Mouse (Mus musculus) small intestine, adult 2 months (tissue): ENCODE results near the gene Slc4a3. TPM values are rescaled to one million over a fixed set of nuclear protein-coding genes. Genes with fewer than 3 reads are reported as not detected.
A peak's percentile ranks its signal among the peaks of the same experiment; 100 is the strongest.

Experiments used
- H3K27ac ChIP-seq: fragments of 200-500 bp; 2 replicates; pipeline ENCODE4 v1.5.1; 2012; ENCODE audit warnings: low read depth, low read length, control low read depth, inconsistent platforms; ENCODE audit not compliant: insufficient read depth
- H3K27me3 ChIP-seq: fragments of 200-500 bp; 2 replicates; pipeline ENCODE4 v1.6.1; 2012; ENCODE audit warnings: mild to moderate bottlenecking, moderate library complexity, low read length, inconsistent platforms; ENCODE audit not compliant: control insufficient read depth, insufficient read depth
- H3K36me3 ChIP-seq: fragments of 200-500 bp; 2 replicates; pipeline ENCODE4 v1.6.1; 2012; ENCODE audit warnings: mild to moderate bottlenecking, low read length, control low read depth, inconsistent platforms; ENCODE audit not compliant: control insufficient read depth, insufficient read depth
- H3K4me1 ChIP-seq: fragments of 200-500 bp; 2 replicates; pipeline ENCODE4 v1.6.1; 2012; ENCODE audit warnings: low read length, inconsistent platforms, mixed read lengths; ENCODE audit not compliant: control insufficient read depth, insufficient read depth, insufficient read length
- H3K4me3 ChIP-seq: fragments of 200-500 bp; 2 replicates; pipeline ENCODE4 v1.5.1; 2012; ENCODE audit warnings: low read depth, mild to moderate bottlenecking, control low read depth, inconsistent platforms, low read length, moderate library complexity
- CTCF ChIP-seq: fragments of 200-500 bp; IDR thresholded peaks from 2 replicates; pipeline ENCODE4 v1.5.1; 2012; ENCODE audit warnings: low read depth, mild to moderate bottlenecking, control low read depth, inconsistent platforms, low read length, moderate library complexity, mixed read lengths; ENCODE audit not compliant: insufficient replicate concordance, insufficient read length; ENCODE audit errors: extremely low read depth
- POLR2A ChIP-seq: fragments of 200-500 bp; IDR thresholded peaks from 2 replicates; pipeline ENCODE4 v1.6.1; 2012; ENCODE audit warnings: low read depth, mild to moderate bottlenecking, control low read depth, inconsistent platforms, low read length, moderate library complexity
- WGBS: fragments of 180-500 bp; shearing (Covaris S2); methylation state at CpG from one replicate; pipeline ENCODE4 v1.1.7; 2018; 5-methylcytosine and 5-hydroxymethylcytosine counted together
- polyA plus RNA-seq: library from polyadenylated mRNA; depleted of rRNA; stranded (reverse); fragments of >200 nt; gene quantifications from 2 replicates; pipeline ENCODE4 v1.2.3, GENCODE M21; 2012

Slc4a3 gene
- polyA plus RNA-seq, 1 experiment: 4.5 TPM

DNA sequence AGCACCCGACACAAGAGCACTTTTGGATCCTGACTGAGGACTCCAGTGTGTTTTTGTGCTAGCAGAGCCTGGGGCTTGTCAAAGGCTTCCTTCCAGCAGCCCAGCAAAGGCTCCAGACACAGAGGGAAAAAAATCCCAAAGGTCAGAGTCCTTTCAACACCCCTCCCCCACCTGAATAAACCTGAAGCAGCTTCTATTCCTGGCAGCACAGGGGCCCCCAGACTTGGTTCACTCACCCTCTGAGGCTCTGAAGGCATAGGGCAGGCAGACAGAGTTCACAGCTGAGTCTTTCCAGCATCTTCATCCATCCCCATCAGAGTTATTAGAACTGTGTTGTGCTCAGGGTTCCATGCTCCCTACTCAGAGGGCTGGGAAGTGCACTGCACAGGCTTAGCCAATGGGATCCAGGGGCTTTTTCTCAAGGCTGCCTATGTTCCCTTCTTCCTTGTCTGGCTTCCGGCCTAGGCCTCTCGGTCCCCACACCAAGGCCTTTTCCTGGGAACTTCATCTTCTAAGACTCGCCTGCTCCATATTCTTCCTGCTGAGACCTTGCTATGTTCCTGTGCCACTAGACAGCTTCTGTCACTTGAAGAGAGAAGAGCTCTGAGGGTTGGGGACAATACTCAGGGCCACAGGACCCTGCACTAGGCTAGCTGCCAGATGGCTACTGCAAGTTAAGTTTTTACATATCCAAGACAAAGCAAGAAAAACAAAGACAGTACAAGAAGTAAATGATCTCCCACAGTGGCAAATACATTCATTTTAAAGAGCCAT lies 34.4 kb upstream of the Slc4a3 start:
- no peak for TF ChIP-seq POLR2A
- no peak for TF ChIP-seq CTCF
- Histone ChIP-seq H3K36me3 (no peaks in the 10 kb centered on the region), H3K4me3 (no peak overlapping the region), H3K27ac (no peak overlapping the region), H3K27me3 (no peaks in the 10 kb centered on the region; the same call in 1 of the 2 replicates), H3K4me1 (no peaks in the 10 kb centered on the region)
- WGBS: 53% methylated on average over 4 of the region's 4 CpGs

DNA sequence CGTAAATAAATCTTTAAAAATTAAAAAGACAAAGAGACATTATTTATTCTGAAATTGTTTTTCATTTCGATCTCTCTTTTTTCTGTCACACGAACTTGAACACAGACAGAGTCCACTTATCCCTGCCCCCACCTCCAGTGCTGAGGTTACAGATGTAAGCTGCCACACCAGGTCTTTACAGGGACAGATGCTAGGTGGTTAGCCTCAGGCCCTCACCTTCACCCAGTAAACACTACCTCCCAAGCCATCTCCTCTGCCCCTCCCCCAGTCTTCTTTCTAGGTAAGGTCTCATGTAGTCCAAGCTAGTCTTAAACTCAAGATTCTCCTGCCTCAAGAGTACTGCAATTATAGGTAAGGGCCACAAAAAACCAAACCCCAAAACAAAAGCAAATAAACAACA lies 33.5 kb upstream of the Slc4a3 start:
- Histone ChIP-seq H3K4me1 (no peaks in the 10 kb centered on the region), H3K27me3 (no peaks in the 10 kb centered on the region), H3K27ac (no peak overlapping the region), H3K36me3 (no peaks in the 10 kb centered on the region), H3K4me3 (no peak overlapping the region)
- WGBS: 93% methylated on average over 3 of the region's 3 CpGs
- no peak for TF ChIP-seq POLR2A
- no peak for TF ChIP-seq CTCF

DNA sequence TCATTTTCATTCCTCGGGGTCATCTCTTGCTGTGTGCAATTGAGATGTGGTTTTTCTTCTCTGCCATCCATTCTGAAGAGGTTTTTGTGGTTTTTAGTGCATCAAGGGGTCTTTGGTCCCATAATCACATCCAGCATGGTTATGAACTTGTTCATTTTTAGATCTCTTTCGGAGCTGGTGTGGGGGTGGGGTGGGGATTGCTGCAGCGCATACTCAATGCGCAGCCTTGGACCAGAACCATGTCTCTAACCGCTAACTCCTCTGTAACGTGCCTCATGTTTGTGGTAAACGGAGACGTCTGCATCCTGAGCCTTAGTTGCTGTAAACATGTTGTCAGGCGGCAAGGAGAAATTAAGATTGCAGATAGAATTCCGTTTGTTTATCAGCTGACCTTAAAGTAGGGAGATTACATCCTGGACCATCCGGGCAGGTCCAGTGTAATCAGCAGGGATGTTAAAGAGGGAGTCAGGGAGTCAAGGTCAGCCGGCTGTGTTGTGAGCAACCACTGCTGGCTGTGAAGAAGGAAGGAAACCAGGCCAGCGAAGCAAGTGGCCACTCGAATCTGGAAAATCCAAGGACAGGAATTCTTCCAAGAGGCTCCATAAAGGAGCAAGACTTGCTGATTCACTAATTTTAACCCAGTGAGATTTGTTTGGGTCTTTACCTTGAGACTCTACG lies 29.2 kb upstream of the Slc4a3 start:
- Histone ChIP-seq H3K4me3 (no peak overlapping the region), H3K27me3 (no peaks in the 10 kb centered on the region), H3K36me3 (no peaks in the 10 kb centered on the region), H3K4me1 (no peaks in the 10 kb centered on the region; the same call in 1 of the 2 replicates), H3K27ac (no peak overlapping the region)
- no peak for TF ChIP-seq CTCF
- TF ChIP-seq POLR2A: no peak
- 73% methylated on average over 15 of the region's 15 CpGs for WGBS

DNA sequence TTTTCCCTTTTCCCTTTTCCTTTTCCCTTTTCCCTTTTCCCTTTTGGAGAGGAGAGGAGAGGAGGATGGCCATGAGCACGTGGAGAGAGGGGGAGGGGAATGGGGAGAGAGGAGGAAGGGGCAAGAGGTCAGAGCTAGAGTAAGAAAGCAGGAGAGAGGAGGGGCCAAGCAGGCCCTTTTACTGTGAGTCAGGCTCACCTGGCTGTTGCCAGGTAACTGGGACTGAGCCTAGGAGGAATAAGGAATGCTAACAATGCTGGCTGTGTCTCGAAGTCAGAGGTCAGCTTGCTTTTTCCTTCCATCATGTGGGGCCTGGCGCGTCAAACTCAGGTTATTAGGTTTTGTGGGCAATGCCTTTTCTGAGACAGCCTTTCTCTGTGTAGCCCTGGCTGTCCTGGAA lies 28.1 kb upstream of the Slc4a3 start:
- Histone ChIP-seq H3K4me3 (no peak overlapping the region), H3K27ac (no peak overlapping the region), H3K4me1 (no peaks in the 10 kb centered on the region; the same call in 1 of the 2 replicates), H3K27me3 (no peaks in the 10 kb centered on the region), H3K36me3 (no peaks in the 10 kb centered on the region)
- TF ChIP-seq POLR2A (no peak), CTCF (no peak)
- WGBS: 27% methylated on average over 3 of the region's 4 CpGs

DNA sequence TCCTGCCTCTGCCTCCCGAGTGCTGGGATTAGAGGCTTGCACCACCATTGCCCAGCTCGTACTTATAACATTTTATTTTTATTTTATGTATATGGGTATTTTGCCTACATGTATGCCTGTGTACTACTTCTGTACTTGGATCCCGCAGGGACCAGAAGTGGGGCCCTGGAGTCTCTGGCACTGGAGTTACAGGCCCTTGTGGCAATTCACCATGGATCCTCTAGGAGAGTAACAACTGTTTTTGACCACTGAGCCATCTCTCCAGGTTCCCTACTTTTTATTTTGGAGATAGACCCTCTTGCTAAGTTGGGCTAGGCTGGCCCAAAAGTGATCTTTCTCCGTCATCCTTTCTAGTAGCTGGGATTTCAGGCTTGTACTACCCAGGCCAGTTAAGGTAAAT lies 27.6 kb upstream of the Slc4a3 start:
- Histone ChIP-seq H3K27ac (no peak overlapping the region), H3K4me1 (no peaks in the 10 kb centered on the region; the same call in 1 of the 2 replicates), H3K36me3 (no peaks in the 10 kb centered on the region), H3K27me3 (no peaks in the 10 kb centered on the region), H3K4me3 (no peak overlapping the region)
- WGBS: 94% methylated on average over 4 of the region's 4 CpGs
- no peak for TF ChIP-seq CTCF
- TF ChIP-seq POLR2A: no peak

DNA sequence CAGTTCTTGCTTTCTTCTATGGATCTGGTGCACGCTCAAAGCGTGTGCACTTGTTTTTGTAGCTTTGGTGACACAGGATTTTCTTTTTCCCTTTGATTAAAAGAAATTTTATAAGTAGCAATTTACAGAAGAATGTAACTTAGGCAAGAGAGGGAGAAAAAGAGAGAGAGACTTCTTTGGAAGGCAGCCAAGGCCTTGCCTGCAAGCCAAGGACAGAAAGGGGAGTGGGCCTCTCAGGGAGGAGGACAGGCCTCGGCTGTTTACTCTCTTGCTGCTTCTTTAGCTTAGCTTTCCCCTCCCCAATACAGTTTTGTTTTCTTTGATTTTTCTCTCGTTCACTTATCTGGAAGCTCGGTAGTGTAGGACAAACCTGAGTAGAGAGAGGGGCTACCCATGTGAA lies 26.5 kb upstream of the Slc4a3 start:
- Histone ChIP-seq H3K27ac (no peak overlapping the region), H3K36me3 (no peaks in the 10 kb centered on the region), H3K4me1 (no peaks in the 10 kb centered on the region; the same call in 1 of the 2 replicates), H3K27me3 (no peaks in the 10 kb centered on the region), H3K4me3 (no peak overlapping the region)
- 51% methylated on average over 5 of the region's 5 CpGs for WGBS
- TF ChIP-seq CTCF (no peak), POLR2A (no peak)

DNA sequence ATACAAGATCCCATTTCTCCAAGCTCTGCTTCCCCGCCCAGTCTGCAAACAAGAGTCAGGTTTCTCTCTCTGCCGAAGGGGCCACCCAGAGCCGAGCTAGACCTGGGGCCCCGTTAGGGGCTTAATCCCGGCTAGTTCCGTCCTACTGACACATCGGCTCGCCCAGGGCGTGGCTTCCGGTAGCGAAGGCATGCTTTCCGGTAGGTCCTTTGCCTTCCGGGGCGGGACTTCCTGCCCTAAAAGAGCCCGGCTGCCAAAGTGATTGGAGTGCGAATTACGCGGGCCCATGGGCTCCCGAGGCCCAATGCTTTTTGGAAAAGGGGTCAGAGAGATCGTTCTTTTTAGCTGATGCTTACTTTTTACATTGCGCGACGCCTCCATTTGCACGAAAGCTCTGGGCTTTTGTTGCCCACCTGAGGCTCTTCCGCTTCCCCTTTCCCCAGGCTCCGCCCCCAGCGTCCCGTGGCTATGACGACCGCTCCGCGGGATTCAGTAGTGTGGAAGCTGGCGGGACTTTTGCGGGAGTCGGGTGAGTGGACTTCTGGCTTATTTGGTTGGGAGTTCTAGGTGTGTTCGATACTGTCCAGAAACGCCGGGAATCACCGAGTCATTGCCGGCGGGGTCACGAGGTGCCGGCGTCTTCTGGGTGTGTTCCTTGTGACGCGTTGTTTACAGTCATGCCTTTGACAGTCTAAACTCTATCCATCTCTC lies 24.6 kb upstream of the Slc4a3 start, which contains the start of gene Stk11ip:
TSS of gene Stk11ip (plus strand) at position 209 of the 711 bp plus-strand sequence.
- TF ChIP-seq CTCF: no peak
- TF ChIP-seq POLR2A: peak; percentile 53
- Histone ChIP-seq H3K4me3 (peak within 1 kb of the TSS; percentile 89), H3K27ac (peak within 1 kb of the TSS; percentile 61), H3K4me1 (no peaks in the 10 kb centered on the region; the same call in 1 of the 2 replicates), H3K36me3 (no peaks in the 10 kb centered on the region), H3K27me3 (no peaks in the 10 kb centered on the region)
- WGBS: under 1% methylated on average over 46 of the region's 46 CpGs
